Mouse (Mus musculus) midbrain, embryonic 13.5 days (tissue): ENCODE results near the gene Rell1. TPM values are rescaled to one million over a fixed set of nuclear protein-coding genes. Genes with fewer than 3 reads are reported as not detected.

ENCODE experiments used
- ATAC-seq: fragments of 200-750 bp; cut with Nextera tagmentation; 2 replicates; pipeline ENCODE4 v1.8.0; 2017; ENCODE audit warnings: mild to moderate bottlenecking, moderate TSS enrichment, moderate library complexity
- H3K27ac ChIP-seq: fragments of 300-500 bp; sonication (generic); 2 replicates; pipeline ENCODE4 v1.5.1; 2015; ENCODE audit warnings: inconsistent platforms, mild to moderate bottlenecking, moderate library complexity
- H3K27me3 ChIP-seq: fragments of 300-500 bp; sonication (generic); 2 replicates; pipeline ENCODE4 v1.6.1; 2015; ENCODE audit warnings: mild to moderate bottlenecking, inconsistent platforms
- H3K36me3 ChIP-seq: fragments of 300-500 bp; sonication (generic); 2 replicates; pipeline ENCODE4 v1.6.1; 2015; ENCODE audit warnings: mild to moderate bottlenecking, inconsistent platforms
- H3K4me1 ChIP-seq: fragments of 300-500 bp; sonication (generic); replicated peaks from 2 replicates; pipeline ENCODE4 v1.6.1; 2015; ENCODE audit warnings: inconsistent platforms
- H3K4me2 ChIP-seq: fragments of 300-500 bp; sonication (generic); replicated peaks from 2 replicates; pipeline ENCODE4 v1.6.1; 2015; ENCODE audit warnings: moderate library complexity, mild to moderate bottlenecking, inconsistent platforms
- H3K4me3 ChIP-seq: fragments of 300-500 bp; sonication (generic); replicated peaks from 2 replicates; pipeline ENCODE4 v1.5.1; 2015; ENCODE audit warnings: mild to moderate bottlenecking, inconsistent platforms
- H3K9ac ChIP-seq: fragments of 300-500 bp; sonication (generic); replicated peaks from 2 replicates; pipeline ENCODE4 v1.6.1; 2015; ENCODE audit warnings: mild to moderate bottlenecking, inconsistent platforms
- H3K9me3 ChIP-seq: fragments of 300-500 bp; sonication (generic); 2 replicates; pipeline ENCODE4 v1.6.1; 2016; ENCODE audit warnings: mild to moderate bottlenecking, inconsistent platforms
- WGBS: fragments of 180-500 bp; shearing (Covaris S2); methylation state at CpG from one replicate; pipeline ENCODE4 v1.1.7; 2015; 5-methylcytosine and 5-hydroxymethylcytosine counted together
- polyA plus RNA-seq: library from polyadenylated mRNA; unstranded; fragments of >200 nt; fragmentation: Nextera tagmentation; extraction: Ambion mirVana; gene quantifications from 2 replicates; pipeline ENCODE4 v1.2.1, GENCODE M21; 2015

Gene Rell1
- polyA plus RNA-seq, 1 experiment from 2014 or later = 10.2 TPM

GRCm38 (mm10) chr5:63967591-63968141 lies 1.0 kb downstream of the Rell1 start:
- H3K4me2 ChIP-seq = peak overlapping the region; percentile 88
- H3K4me1 ChIP-seq = peaks cover 17% of the 10 kb centered on the region
- no peak for ATAC-seq
- H3K36me3 ChIP-seq = no peaks in the 10 kb centered on the region
- H3K4me3 ChIP-seq = peak overlapping the region; percentile 72
- no peaks in the 10 kb centered on the region for H3K9me3 ChIP-seq
- H3K27me3 ChIP-seq = no peaks in the 10 kb centered on the region; the same call in 1 of the 2 replicates
- 3% methylated on average over 12 of the region's 12 CpGs for WGBS
- H3K27ac ChIP-seq = peak overlapping the region; percentile 44; the same call in 1 of the 2 replicates
- H3K9ac ChIP-seq = peak overlapping the region; percentile 76

GRCm38 (mm10) chr5:63966379-63966778 lies 2.3 kb downstream of the Rell1 start:
- Histone ChIP-seq H3K27me3 (no peaks in the 10 kb centered on the region; the same call in 1 of the 2 replicates), H3K36me3 (no peaks in the 10 kb centered on the region), H3K4me2 (no peak overlapping the region), H3K4me1 (peaks cover 17% of the 10 kb centered on the region), H3K27ac (no peak overlapping the region), H3K9me3 (no peaks in the 10 kb centered on the region), H3K9ac (no peak overlapping the region), H3K4me3 (no peak overlapping the region)
- 93% methylated on average over 4 of the region's 4 CpGs for WGBS
- ATAC-seq = no peak

DNA sequence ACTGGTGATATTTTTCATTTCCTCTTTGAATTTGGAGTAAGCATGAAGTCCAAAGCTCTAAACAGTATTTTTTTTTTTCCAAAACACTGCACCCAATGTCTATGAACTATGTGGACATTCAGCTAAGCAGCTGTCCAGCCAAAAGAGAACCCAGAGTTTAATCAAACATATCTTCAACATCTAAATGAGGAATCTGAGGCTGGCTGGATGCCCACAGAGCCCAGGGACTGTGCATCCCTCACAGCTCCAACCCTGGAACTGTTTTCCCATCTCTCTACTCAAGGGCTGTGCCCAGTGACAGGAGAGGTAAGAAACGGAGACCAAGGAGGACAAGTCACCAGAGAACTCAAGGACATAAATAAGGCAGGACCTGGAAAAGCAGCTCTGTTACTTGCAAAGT lies 2.8 kb downstream of the Rell1 start:
- Histone ChIP-seq H3K9ac (no peak overlapping the region), H3K4me1 (peaks cover 17% of the 10 kb centered on the region), H3K36me3 (no peaks in the 10 kb centered on the region), H3K4me2 (no peak overlapping the region), H3K4me3 (no peak overlapping the region), H3K27me3 (no peaks in the 10 kb centered on the region; the same call in 1 of the 2 replicates), H3K9me3 (no peaks in the 10 kb centered on the region), H3K27ac (no peak overlapping the region)
- WGBS = 93% methylated on average over 1 of the region's 1 CpGs
- no peak for ATAC-seq

DNA sequence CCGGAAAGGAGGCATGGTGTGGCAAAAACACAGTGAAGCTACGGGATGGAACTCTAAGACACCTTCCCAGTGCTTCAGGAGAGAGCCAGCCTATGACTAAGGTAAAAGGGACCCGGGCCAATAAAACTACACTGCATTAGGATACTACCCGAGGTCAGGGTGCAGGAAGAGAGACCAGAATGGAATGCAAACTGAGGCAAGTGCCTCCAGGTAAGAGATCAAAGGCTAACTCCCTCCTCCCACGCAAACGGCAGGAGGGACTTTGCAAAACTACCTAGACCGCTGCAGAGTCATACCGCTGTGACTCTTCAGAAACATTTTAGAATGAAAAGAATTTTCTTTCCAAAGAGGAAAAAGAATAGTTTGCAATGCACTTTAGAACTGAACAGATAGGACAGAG lies 4.1 kb downstream of the Rell1 start:
- no peaks in the 10 kb centered on the region; the same call in 1 of the 2 replicates for H3K27me3 ChIP-seq
- peaks cover 17% of the 10 kb centered on the region for H3K4me1 ChIP-seq
- no peak overlapping the region for H3K9ac ChIP-seq
- WGBS = 77% methylated on average over 8 of the region's 8 CpGs
- no peak for ATAC-seq
- no peaks in the 10 kb centered on the region for H3K9me3 ChIP-seq
- H3K27ac ChIP-seq = no peak overlapping the region
- no peaks in the 10 kb centered on the region for H3K36me3 ChIP-seq
- H3K4me3 ChIP-seq = no peak overlapping the region
- no peak overlapping the region for H3K4me2 ChIP-seq

DNA sequence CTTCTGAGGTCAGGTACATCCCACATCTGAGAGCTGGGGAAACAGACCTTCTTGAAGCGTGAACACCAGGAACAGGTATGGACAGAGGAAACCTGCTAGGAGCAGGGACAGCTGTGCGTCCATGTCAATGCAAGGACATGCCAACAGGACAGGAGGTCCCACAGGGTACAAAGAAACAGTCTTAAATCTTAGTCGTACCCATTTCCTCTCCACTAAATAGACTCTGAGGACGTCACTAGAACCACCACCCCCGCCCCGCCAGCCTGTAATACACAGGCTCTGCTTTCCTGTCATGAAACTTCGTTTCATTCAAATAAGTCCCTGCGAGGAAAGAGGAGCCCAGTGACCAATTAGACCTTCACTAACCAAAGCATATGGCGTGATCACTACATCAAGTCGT lies 7.0 kb downstream of the Rell1 start:
- Histone ChIP-seq H3K9me3 (no peaks in the 10 kb centered on the region), H3K27me3 (no peaks in the 10 kb centered on the region; the same call in 1 of the 2 replicates), H3K4me1 (peaks cover under 1% of the 10 kb centered on the region), H3K9ac (no peak overlapping the region), H3K36me3 (no peaks in the 10 kb centered on the region), H3K27ac (no peak overlapping the region), H3K4me2 (no peak overlapping the region), H3K4me3 (no peak overlapping the region)
- no peak for ATAC-seq
- WGBS = 91% methylated on average over 10 of the region's 10 CpGs

DNA sequence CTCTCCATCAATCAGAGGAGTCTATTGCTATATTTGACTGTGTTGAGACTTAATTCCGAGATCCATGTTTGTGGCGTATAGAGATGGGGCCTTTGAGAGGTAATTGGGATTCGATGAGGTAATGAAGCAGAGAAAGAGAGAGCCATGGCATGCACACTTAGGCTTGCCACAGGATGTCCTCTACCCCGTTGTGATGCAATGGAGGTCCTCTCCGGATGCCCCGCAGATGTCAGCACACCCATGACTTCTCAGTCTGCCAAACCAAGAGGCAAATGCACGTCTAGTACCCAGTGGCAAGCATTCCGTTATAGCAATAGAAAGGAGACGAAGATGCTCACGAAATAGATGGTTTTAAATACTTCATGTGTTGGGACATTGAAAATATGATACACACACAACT lies 8.1 kb downstream of the Rell1 start:
- H3K36me3 ChIP-seq = no peaks in the 10 kb centered on the region
- WGBS = 97% methylated on average over 10 of the region's 10 CpGs
- no peak overlapping the region for H3K4me2 ChIP-seq
- no peak overlapping the region for H3K9ac ChIP-seq
- H3K4me1 ChIP-seq = no peaks in the 10 kb centered on the region
- no peaks in the 10 kb centered on the region for H3K27me3 ChIP-seq
- H3K27ac ChIP-seq = no peak overlapping the region
- no peaks in the 10 kb centered on the region for H3K9me3 ChIP-seq
- H3K4me3 ChIP-seq = no peak overlapping the region
- no peak for ATAC-seq

- H3K4me2 ChIP-seq = no peak overlapping the region
- H3K9ac ChIP-seq = no peak overlapping the region
- no peaks in the 10 kb centered on the region for H3K4me1 ChIP-seq
- H3K27me3 ChIP-seq = no peaks in the 10 kb centered on the region
- 66% methylated on average over 18 of the region's 18 CpGs for WGBS
- H3K36me3 ChIP-seq = no peaks in the 10 kb centered on the region
- ATAC-seq = no peak
- no peak overlapping the region for H3K27ac ChIP-seq
- H3K4me3 ChIP-seq = no peak overlapping the region
- H3K9me3 ChIP-seq = no peaks in the 10 kb centered on the region
Measured at GRCm38 (mm10) chr5:63958963-63959708, 9.6 kb downstream of the Rell1 start.

DNA sequence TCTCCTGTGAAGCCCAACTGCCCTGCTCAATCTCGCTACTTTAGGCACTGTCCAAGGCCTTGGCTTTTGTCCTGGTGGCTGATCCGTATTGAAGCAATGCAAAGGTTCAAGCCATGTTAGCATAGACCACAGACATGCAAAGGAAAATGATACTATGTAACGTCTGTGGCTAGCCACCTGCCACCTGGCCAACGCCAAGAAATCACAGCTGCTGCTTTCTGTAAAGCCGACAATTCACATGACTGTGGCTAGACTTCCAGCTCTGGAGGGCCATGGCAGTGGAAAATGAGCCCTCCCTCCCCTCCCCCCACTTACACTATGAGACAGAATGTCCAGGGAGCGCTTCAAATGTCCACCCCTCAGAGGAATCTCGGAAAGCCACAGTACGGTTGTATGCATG lies 11.1 kb downstream of the Rell1 start:
- H3K4me2 ChIP-seq = no peak overlapping the region
- H3K4me3 ChIP-seq = no peak overlapping the region
- H3K27me3 ChIP-seq = no peaks in the 10 kb centered on the region
- no peaks in the 10 kb centered on the region for H3K9me3 ChIP-seq
- 85% methylated on average over 8 of the region's 8 CpGs for WGBS
- no peaks in the 10 kb centered on the region for H3K4me1 ChIP-seq
- no peak for ATAC-seq
- no peak overlapping the region for H3K27ac ChIP-seq
- no peak overlapping the region for H3K9ac ChIP-seq
- H3K36me3 ChIP-seq = no peaks in the 10 kb centered on the region

DNA sequence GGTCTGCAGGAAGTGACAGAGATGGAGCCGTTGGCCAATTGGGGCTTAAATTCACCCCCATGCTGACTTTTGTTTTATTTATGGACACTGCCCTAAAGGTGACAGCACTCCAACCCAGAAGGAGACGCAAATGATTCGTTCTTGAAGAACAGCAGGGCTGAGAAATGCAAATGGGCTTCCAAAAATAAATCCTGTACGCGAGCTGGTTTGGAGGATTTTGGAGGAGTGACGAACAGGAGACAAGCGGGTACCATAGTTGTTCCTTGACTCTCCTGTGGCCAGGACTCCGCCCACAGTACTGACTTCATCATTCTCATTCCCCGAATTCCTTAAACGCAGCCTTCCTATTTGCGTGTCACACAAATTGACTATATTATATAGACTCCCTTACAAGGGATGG lies 12.3 kb downstream of the Rell1 start:
- WGBS = 94% methylated on average over 11 of the region's 11 CpGs
- ATAC-seq = no peak
- no peaks in the 10 kb centered on the region for H3K36me3 ChIP-seq
- no peak overlapping the region for H3K4me3 ChIP-seq
- H3K4me1 ChIP-seq = no peaks in the 10 kb centered on the region
- H3K27me3 ChIP-seq = no peaks in the 10 kb centered on the region
- H3K4me2 ChIP-seq = no peak overlapping the region
- H3K27ac ChIP-seq = no peak overlapping the region
- H3K9me3 ChIP-seq = no peaks in the 10 kb centered on the region
- H3K9ac ChIP-seq = no peak overlapping the region

DNA sequence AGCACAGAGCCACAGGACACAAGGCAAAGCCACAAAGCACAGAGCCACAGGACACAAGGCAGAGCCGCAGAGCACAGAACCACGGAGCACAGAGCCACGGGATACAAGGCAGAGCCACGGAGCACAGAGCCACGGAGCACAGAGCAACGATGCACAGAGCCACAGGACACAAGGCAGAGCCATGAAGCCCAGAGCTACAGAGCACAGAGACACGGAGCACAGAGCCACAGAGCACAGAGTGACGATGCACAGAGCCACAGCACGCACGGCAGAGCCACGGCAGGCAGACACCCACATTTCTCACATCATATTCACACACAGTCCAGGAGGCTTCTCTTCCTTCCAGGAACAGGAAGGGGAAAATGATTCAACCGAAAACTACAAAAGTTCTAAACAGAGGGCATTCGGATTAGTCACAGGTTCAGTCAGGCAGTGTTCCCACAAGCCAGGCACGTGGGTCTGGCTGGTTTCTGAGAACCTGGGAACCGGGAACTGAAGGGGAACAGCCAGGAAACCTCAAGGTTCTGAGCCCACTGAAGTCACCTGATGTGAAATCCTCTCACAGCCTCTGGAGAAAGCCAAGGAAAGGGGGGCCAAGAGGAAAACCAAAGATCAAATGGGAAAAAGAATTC lies 15.2 kb downstream of the Rell1 start:
- H3K9me3 ChIP-seq = no peaks in the 10 kb centered on the region
- H3K27me3 ChIP-seq = no peaks in the 10 kb centered on the region
- WGBS = 92% methylated on average over 15 of the region's 15 CpGs
- H3K9ac ChIP-seq = no peak overlapping the region
- H3K27ac ChIP-seq = no peak overlapping the region
- no peak overlapping the region for H3K4me3 ChIP-seq
- H3K4me2 ChIP-seq = no peak overlapping the region
- peaks cover 7% of the 10 kb centered on the region; the same call in 1 of the 2 replicates for H3K4me1 ChIP-seq
- ATAC-seq = no peak
- no peaks in the 10 kb centered on the region for H3K36me3 ChIP-seq

DNA sequence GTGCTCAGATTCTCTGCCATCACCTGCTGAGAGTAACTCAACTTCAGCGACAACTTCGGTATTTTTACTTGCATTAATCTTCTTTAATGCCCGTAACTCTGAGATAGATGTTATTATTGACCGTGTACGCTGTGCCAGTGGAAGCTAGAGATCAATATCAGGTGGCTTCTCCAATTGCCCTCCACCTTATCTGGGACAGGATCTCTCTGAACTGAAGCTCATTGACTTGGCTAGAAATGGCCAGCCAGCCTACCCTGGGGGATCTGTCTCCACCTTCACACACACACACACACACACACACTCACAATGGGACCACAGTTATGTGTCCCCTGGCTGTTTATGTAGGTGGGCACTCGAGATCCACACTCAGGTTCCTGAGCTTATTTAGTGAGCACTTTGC lies 16.7 kb downstream of the Rell1 start:
- WGBS = 86% methylated on average over 6 of the region's 6 CpGs
- ATAC-seq = no peak

GRCm38 (mm10) chr5:63951421-63951911 lies 17.2 kb downstream of the Rell1 start:
- no peak overlapping the region for H3K9ac ChIP-seq
- no peak overlapping the region for H3K4me3 ChIP-seq
- no peak overlapping the region for H3K27ac ChIP-seq
- no peaks in the 10 kb centered on the region for H3K9me3 ChIP-seq
- no peaks in the 10 kb centered on the region for H3K27me3 ChIP-seq
- no peaks in the 10 kb centered on the region for H3K36me3 ChIP-seq
- WGBS = 91% methylated on average over 11 of the region's 11 CpGs
- no peak overlapping the region for H3K4me2 ChIP-seq
- ATAC-seq = no peak
- H3K4me1 ChIP-seq = peaks cover 7% of the 10 kb centered on the region; the same call in 1 of the 2 replicates

More for the DNA sequence above, 16.7 kb downstream of the Rell1 start:
- H3K9me3 ChIP-seq = no peaks in the 10 kb centered on the region
- no peak overlapping the region for H3K27ac ChIP-seq
- H3K4me2 ChIP-seq = no peak overlapping the region
- H3K9ac ChIP-seq = no peak overlapping the region
- H3K4me1 ChIP-seq = peaks cover 7% of the 10 kb centered on the region; the same call in 1 of the 2 replicates
- no peaks in the 10 kb centered on the region for H3K36me3 ChIP-seq
- H3K27me3 ChIP-seq = no peaks in the 10 kb centered on the region
- H3K4me3 ChIP-seq = no peak overlapping the region
